Mouse (Mus musculus) forebrain, embryonic 14.5 days (tissue): ENCODE measurements around the gene Mcts2. TPM values are rescaled to one million over a fixed set of nuclear protein-coding genes. Genes with fewer than 3 reads are reported as not detected.

Experiments used
- ATAC-seq: fragments of 200-750 bp; cut with Nextera tagmentation; 2 replicates; pipeline ENCODE4 v1.8.0; 2017; ENCODE audit warnings: mild to moderate bottlenecking, moderate library complexity
- DNase-seq: peaks from one replicate; pipeline ENCODE4 v3.0.0-alpha.2; 2015; ENCODE audit warnings: low spot score
- H3K27ac ChIP-seq: fragments of 300-500 bp; sonication (generic); 2 replicates; pipeline ENCODE4 v1.5.1; 2014; ENCODE audit warnings: low read depth, mild to moderate bottlenecking, control low read depth, low read length, moderate library complexity
- H3K27me3 ChIP-seq: fragments of 300-500 bp; sonication (generic); replicated peaks from 2 replicates; pipeline ENCODE4 v1.6.1; 2014; ENCODE audit warnings: low read length, control low read depth, mixed read lengths; ENCODE audit not compliant: control insufficient read depth, insufficient read depth
- H3K36me3 ChIP-seq: fragments of 300-500 bp; sonication (generic); 2 replicates; pipeline ENCODE4 v1.6.1; 2014; ENCODE audit warnings: low read length, control low read depth; ENCODE audit not compliant: control insufficient read depth, insufficient read depth
- H3K4me1 ChIP-seq: fragments of 300-500 bp; sonication (generic); 2 replicates; pipeline ENCODE4 v1.6.1; 2014; ENCODE audit warnings: antibody characterized with exemption, low read length, control low read depth; ENCODE audit not compliant: control insufficient read depth, insufficient read depth
- H3K4me2 ChIP-seq: fragments of 300-500 bp; sonication (generic); 2 replicates; pipeline ENCODE4 v1.6.1; 2014; ENCODE audit warnings: mild to moderate bottlenecking, control low read depth, low read length
- H3K4me3 ChIP-seq: fragments of 300-500 bp; sonication (generic); 2 replicates; pipeline ENCODE4 v1.5.1; 2014; ENCODE audit warnings: low read depth, low read length, control low read depth
- H3K9ac ChIP-seq: fragments of 300-500 bp; sonication (generic); 2 replicates; pipeline ENCODE4 v1.6.1; 2014; ENCODE audit warnings: mild to moderate bottlenecking, low read length, control low read depth, moderate library complexity
- H3K9me3 ChIP-seq: fragments of 300-500 bp; sonication (generic); replicated peaks from 2 replicates; pipeline ENCODE4 v1.6.1; 2016; ENCODE audit warnings: low read length, control low read depth, mixed read lengths; ENCODE audit not compliant: control insufficient read depth
- WGBS: fragments of 180-500 bp; shearing (Covaris S2); extraction: QIAGEN DNeasy Blood & Tissue Kit; methylation state at CpG from one replicate; pipeline ENCODE4 v1.1.7; 2014; 5-methylcytosine and 5-hydroxymethylcytosine counted together
- polyA plus RNA-seq: library from polyadenylated mRNA; unstranded; fragments of >200 nt; fragmentation: Nextera tagmentation; extraction: Ambion mirVana; gene quantifications from 2 replicates; pipeline ENCODE4 v1.2.1, GENCODE M21; 2014

Mcts2 gene
- polyA plus RNA-seq, 1 experiment from 2014 or later, result 42.6 TPM

DNA sequence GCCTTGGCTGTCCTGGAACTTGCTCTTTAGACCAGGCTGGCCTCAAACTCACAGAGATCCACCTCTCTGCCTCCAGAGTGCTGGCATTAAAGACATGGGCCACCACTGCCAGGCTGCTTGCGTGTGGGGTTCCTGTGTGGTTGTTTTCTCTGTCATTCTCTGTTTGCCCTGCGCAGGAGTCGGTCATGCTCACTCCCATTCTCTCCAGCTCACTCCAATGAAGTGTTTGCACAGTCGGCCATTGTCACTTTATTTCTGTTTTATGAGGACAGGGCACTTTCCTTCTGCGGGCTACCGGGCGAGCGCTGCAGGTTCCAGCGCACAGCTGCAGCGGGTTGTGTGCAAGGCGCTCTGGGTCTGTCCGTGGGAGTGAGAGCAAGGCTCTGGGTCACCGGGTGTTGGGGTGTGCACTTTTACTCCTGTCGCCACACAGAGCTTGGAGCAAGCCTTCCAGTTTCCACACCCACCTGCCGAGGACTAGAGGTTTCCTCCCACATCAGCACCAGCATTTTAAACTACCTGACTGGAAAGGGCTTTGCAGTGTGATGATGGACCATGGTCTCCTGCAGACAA is 38.4 kb downstream of the Mcts2 start:
- Histone ChIP-seq H3K9ac (no peak overlapping the region), H3K4me1 (peaks cover 7% of the 10 kb centered on the region; the same call in 1 of the 2 replicates), H3K4me2 (no peak overlapping the region), H3K27me3 (no peaks in the 10 kb centered on the region), H3K36me3 (no peaks in the 10 kb centered on the region), H3K9me3 (no peaks in the 10 kb centered on the region), H3K4me3 (no peak overlapping the region), H3K27ac (no peak overlapping the region)
- 70% methylated on average over 15 of the region's 15 CpGs for WGBS
- ATAC-seq (no peak), DNase-seq (no peak)

GRCm38 (mm10) chr2:152726213-152726612 is 39.4 kb downstream of the Mcts2 start:
- H3K9ac ChIP-seq, result no peak overlapping the region
- no peak overlapping the region for H3K4me2 ChIP-seq
- peaks cover 7% of the 10 kb centered on the region; the same call in 1 of the 2 replicates for H3K4me1 ChIP-seq
- H3K4me3 ChIP-seq, result no peak overlapping the region
- DNase-seq (no peak), ATAC-seq (no peak)
- H3K36me3 ChIP-seq, result no peaks in the 10 kb centered on the region
- H3K9me3 ChIP-seq, result no peaks in the 10 kb centered on the region
- H3K27me3 ChIP-seq, result no peaks in the 10 kb centered on the region
- WGBS, result 81% methylated on average over 6 of the region's 6 CpGs
- H3K27ac ChIP-seq, result no peak overlapping the region

- H3K36me3 ChIP-seq, result no peaks in the 10 kb centered on the region
- ATAC-seq (no peak), DNase-seq (no peak)
- no peak overlapping the region for H3K4me2 ChIP-seq
- H3K4me3 ChIP-seq, result no peak overlapping the region
- H3K9me3 ChIP-seq, result no peaks in the 10 kb centered on the region
- peaks cover 7% of the 10 kb centered on the region; the same call in 1 of the 2 replicates for H3K4me1 ChIP-seq
- WGBS, result 81% methylated on average over 6 of the region's 6 CpGs
- H3K27me3 ChIP-seq, result no peaks in the 10 kb centered on the region
- no peak overlapping the region for H3K9ac ChIP-seq
- H3K27ac ChIP-seq, result no peak overlapping the region
Measured at GRCm38 (mm10) chr2:152726751-152727335, 40.0 kb downstream of the Mcts2 start.

- ATAC-seq (no peak), DNase-seq (no peak)
- peak overlapping the region; percentile 44; the same call in 1 of the 2 replicates for H3K27ac ChIP-seq
- WGBS, result 87% methylated on average over 14 of the region's 14 CpGs
- no peak overlapping the region for H3K9ac ChIP-seq
- no peaks in the 10 kb centered on the region for H3K27me3 ChIP-seq
- no peaks in the 10 kb centered on the region for H3K36me3 ChIP-seq
- H3K4me2 ChIP-seq, result no peak overlapping the region
- H3K4me1 ChIP-seq, result peaks cover 7% of the 10 kb centered on the region; the same call in 1 of the 2 replicates
- H3K4me3 ChIP-seq, result no peak overlapping the region
- H3K9me3 ChIP-seq, result no peaks in the 10 kb centered on the region
Measured at GRCm38 (mm10) chr2:152727795-152728510, 41.1 kb downstream of the Mcts2 start.

DNA sequence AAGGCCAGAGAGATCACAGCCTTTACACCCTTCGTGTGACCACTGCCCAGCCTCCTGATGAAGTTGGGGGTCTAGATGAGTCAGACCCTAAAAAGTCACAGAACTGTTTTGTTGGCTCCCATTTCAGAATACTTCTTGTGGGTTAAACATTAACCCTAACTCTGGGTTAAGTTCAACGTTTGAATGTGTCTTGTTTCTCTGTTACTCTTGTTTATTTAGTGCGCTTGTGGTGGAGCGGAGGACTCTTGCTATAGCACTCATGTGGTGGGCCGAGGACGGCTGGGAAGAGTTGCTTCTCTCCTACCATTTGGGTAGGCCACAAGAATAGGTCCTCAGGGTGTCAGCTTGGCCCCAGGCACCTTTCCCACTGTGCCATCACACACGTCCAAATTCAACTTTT is 41.8 kb downstream of the Mcts2 start:
- Histone ChIP-seq H3K27me3 (no peaks in the 10 kb centered on the region), H3K27ac (no peak overlapping the region), H3K9me3 (no peaks in the 10 kb centered on the region), H3K4me1 (peaks cover 5% of the 10 kb centered on the region; the same call in 1 of the 2 replicates), H3K4me2 (no peak overlapping the region), H3K4me3 (no peak overlapping the region), H3K36me3 (no peaks in the 10 kb centered on the region), H3K9ac (no peak overlapping the region)
- ATAC-seq (no peak), DNase-seq (no peak)
- 87% methylated on average over 7 of the region's 7 CpGs for WGBS

- Histone ChIP-seq H3K4me2 (no peak overlapping the region), H3K9ac (no peak overlapping the region), H3K27ac (no peak overlapping the region), H3K9me3 (no peaks in the 10 kb centered on the region), H3K4me3 (no peak overlapping the region), H3K36me3 (no peaks in the 10 kb centered on the region), H3K4me1 (peaks cover under 1% of the 10 kb centered on the region; the same call in 1 of the 2 replicates), H3K27me3 (no peaks in the 10 kb centered on the region)
- DNase-seq, result no peak
- 76% methylated on average over 8 of the region's 8 CpGs for WGBS
- ATAC-seq, result no peak
Measured at GRCm38 (mm10) chr2:152729013-152729635, 42.3 kb downstream of the Mcts2 start.

DNA sequence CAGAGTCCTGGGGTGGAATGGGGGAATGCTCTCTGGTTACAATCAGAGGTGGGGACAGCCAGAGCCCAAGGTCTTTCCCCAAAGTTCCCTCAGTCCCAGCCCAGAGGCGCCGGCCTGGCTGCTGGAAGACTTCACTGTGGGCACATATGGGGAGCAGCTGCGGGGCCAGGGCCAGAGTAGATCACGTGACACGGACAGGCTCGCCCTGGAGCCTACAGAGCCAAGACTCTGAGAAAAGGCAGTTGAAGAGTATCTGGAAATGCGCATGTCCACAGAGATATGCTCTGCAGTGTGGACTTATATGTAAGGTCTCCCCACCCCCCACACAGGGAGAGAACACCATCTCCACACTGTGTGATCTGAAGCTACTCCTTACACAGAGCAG is 42.8 kb downstream of the Mcts2 start:
- Histone ChIP-seq H3K36me3 (no peaks in the 10 kb centered on the region), H3K4me2 (no peak overlapping the region), H3K4me1 (peaks cover 3% of the 10 kb centered on the region; the same call in 1 of the 2 replicates), H3K9ac (no peak overlapping the region), H3K9me3 (no peaks in the 10 kb centered on the region), H3K27me3 (no peaks in the 10 kb centered on the region), H3K4me3 (no peak overlapping the region), H3K27ac (no peak overlapping the region; the same call in 1 of the 2 replicates)
- DNase-seq, result no peak
- 70% methylated on average over 7 of the region's 7 CpGs for WGBS
- no peak for ATAC-seq

- 92% methylated on average over 2 of the region's 2 CpGs for WGBS
Measured at GRCm38 (mm10) chr2:152733201-152733600, 46.4 kb downstream of the Mcts2 start.

More at GRCm38 (mm10) chr2:152733201-152733600, 46.4 kb downstream of the Mcts2 start:
- no peak for DNase-seq
- Histone ChIP-seq H3K9me3 (no peaks in the 10 kb centered on the region), H3K27me3 (peaks cover 11% of the 10 kb centered on the region), H3K9ac (no peak overlapping the region), H3K4me3 (no peak overlapping the region), H3K4me1 (peaks cover 26% of the 10 kb centered on the region), H3K4me2 (no peak overlapping the region), H3K36me3 (no peaks in the 10 kb centered on the region), H3K27ac (no peak overlapping the region)
- ATAC-seq, result no peak
